Mouse (Mus musculus) myocyte (in vitro differentiated cells): ENCODE measurements at regions not wholly inside any gene's neighbourhood (a gene's known extent, or its start where the extent isn't known, plus 50 kb on each side); places are given as distances from the start of the nearest gene placed in this dataset.

Source experiments
- CEBPB ChIP-seq: IDR thresholded peaks from 2 replicates; pipeline ENCODE4 v1.6.1; 2011; ENCODE audit warnings: mild to moderate bottlenecking, moderate library complexity; ENCODE audit not compliant: poor library complexity, insufficient read depth, severe bottlenecking
- MAX ChIP-seq: IDR thresholded peaks from one replicate; pipeline ENCODE4 v1.6.1; 2011; ENCODE audit warnings: low read depth, mild to moderate bottlenecking, control low read depth
- MYOD1 ChIP-seq, 3 experiments: IDR thresholded peaks; one replicate each; pipeline ENCODE4 v1.6.1; 2011; ENCODE audit warnings: control low read depth in 2 of 3, low read depth in 2 of 3, mild to moderate bottlenecking in 2 of 3, moderate library complexity in 1 of 3; ENCODE audit not compliant: insufficient read length in 2 of 3, control insufficient read depth in 1 of 3
- MYOG ChIP-seq, 3 experiments: IDR thresholded peaks; one replicate each; pipeline ENCODE4 v1.6.1; 2011; ENCODE audit warnings: control low read depth in 2 of 3, low read depth in 2 of 3, mild to moderate bottlenecking in 2 of 3; ENCODE audit not compliant: insufficient read length in 2 of 3, control insufficient read depth in 1 of 3, insufficient read depth in 1 of 3
- POLR2A ChIP-seq: IDR thresholded peaks from one replicate; pipeline ENCODE4 v1.6.1; 2011; ENCODE audit warnings: low read depth, mild to moderate bottlenecking, control low read depth, moderate library complexity; ENCODE audit not compliant: insufficient read length
- POLR2AphosphoS2 ChIP-seq: IDR thresholded peaks from one replicate; pipeline ENCODE4 v1.6.1; 2011; ENCODE audit warnings: low read depth, control low read depth; ENCODE audit not compliant: insufficient read length
- SRF ChIP-seq: IDR thresholded peaks from one replicate; pipeline ENCODE4 v1.6.1; 2011; ENCODE audit warnings: low read depth; ENCODE audit not compliant: control insufficient read depth, insufficient read length
- TCF12 ChIP-seq: IDR thresholded peaks from one replicate; pipeline ENCODE4 v1.6.1; 2011; ENCODE audit warnings: mild to moderate bottlenecking, control low read depth; ENCODE audit not compliant: poor library complexity, insufficient read depth, severe bottlenecking
- TCF3 ChIP-seq: IDR thresholded peaks from one replicate; pipeline ENCODE4 v1.6.1; 2011; ENCODE audit warnings: low read depth, control low read depth; ENCODE audit not compliant: insufficient read length
- USF1 ChIP-seq: IDR thresholded peaks from one replicate; pipeline ENCODE4 v1.6.1; 2011; ENCODE audit warnings: low read depth, mild to moderate bottlenecking, control low read depth, moderate library complexity

DNA sequence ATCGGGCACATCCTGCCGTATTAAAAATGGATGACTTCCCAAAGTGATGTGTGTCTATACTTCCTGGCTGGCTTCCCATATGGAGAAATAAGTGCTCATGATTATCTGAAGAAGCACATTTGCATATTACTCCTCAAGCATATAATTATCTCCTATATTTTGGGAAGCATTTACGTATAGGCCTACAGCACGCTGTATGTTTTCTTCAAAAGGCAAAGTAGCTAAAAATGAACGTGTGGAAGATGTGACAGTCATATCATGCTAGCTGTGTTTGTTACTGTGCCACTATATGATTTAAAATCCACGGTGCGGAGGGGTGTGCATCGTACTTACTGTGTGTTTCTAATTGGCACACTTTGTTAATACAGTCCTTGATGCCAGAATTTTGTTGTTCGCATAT, 242.7 kb downstream of the Antxr2 start:
- TF ChIP-seq POLR2A: no peak
- no peak for TF ChIP-seq POLR2AphosphoS2
- no peak for TF ChIP-seq MYOG (IDR thresholded peaks at IDR 0.05; ENCODE audit: control insufficient read depth in 1 of 3, insufficient read depth in 1 of 3, insufficient read length in 2 of 3, low read depth in 2 of 3)
- no peak for TF ChIP-seq USF1
- no peak for TF ChIP-seq CEBPB
- TF ChIP-seq SRF: no peak
- TF ChIP-seq TCF12: no peak
- no peak for TF ChIP-seq TCF3
- no peak for TF ChIP-seq MYOD1 (IDR thresholded peaks at IDR 0.05; ENCODE audit: control insufficient read depth in 1 of 3, insufficient read length in 2 of 3, low read depth in 2 of 3)
- no peak for TF ChIP-seq MAX
